29 mouse cellular contexts compared by ENCODE assay signal in the genomic region with DNA sequence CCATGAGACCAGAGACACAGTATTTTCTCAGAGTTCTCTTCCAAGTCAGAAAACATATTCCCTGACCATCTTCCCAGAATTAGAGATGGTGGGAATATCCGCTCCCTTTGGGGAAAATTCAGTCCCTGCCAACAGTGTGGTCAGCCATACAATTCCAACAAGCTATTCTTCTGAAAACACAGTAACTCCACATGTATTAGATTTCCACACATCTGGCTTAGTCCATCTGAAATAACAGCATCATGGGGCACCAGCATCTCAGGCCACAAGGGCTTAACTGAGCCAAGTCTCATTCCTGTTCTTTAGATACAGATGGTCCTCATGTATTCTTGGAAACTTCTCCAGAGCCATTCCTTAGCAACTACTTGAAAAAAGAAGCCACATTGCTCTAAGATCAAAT.
DNase-seq lines count a peak whose midpoint lies in the region; ATAC-seq lines count a peak whose summit lies in the region.
"Had no signal": no experiment of that assay in that cellular context is flagged by ENCODE, and none has a peak within 500 bp of the region (broad histone marks: within the 10 kb centered on the region; RNA-seq: fewer than 3 reads in every experiment).

No protein-coding gene starts in this region.

- H3K4me2 ChIP-seq in embryonic facial prominence, embryonic 14.5 days (ENCODE audit: low read depth, low read length) = no peak overlapping the region
- no peak overlapping the region for H3K4me2 ChIP-seq in embryonic facial prominence, embryonic 15.5 days (replicated peaks)
- H3K4me2 ChIP-seq in limb, embryonic 15.5 days = no peak overlapping the region
- H3K4me2 ChIP-seq: heart, embryonic 13.5 days; hindbrain, embryonic 14.5 days had no signal

- WGBS in embryonic facial prominence, embryonic 14.5 days = 50% methylated on average over 1 of the region's 1 CpGs
- 88% methylated on average over 1 of the region's 1 CpGs for WGBS in embryonic facial prominence, embryonic 10.5 days
- 53% methylated on average over 1 of the region's 1 CpGs for WGBS in embryonic facial prominence, embryonic 15.5 days
- 60% methylated on average over 1 of the region's 1 CpGs for WGBS in limb, embryonic 15.5 days

- no peak overlapping the region for H3K4me3 ChIP-seq in embryonic facial prominence, embryonic 14.5 days (ENCODE audit: low read depth, low read length)
- H3K4me3 ChIP-seq in embryonic facial prominence, embryonic 10.5 days = no peak overlapping the region
- no peak overlapping the region for H3K4me3 ChIP-seq in embryonic facial prominence, embryonic 15.5 days (replicated peaks)
- H3K4me3 ChIP-seq in limb, embryonic 15.5 days = no peak overlapping the region
- H3K4me3 ChIP-seq: heart, adult 2 months; heart, embryonic 10.5 days; heart, embryonic 13.5 days had no signal

- H3K9me3 ChIP-seq in embryonic facial prominence, embryonic 14.5 days (ENCODE audit: control insufficient read depth, low read length) = no peaks in the 10 kb centered on the region
- no peaks in the 10 kb centered on the region for H3K9me3 ChIP-seq in embryonic facial prominence, embryonic 10.5 days
- no peaks in the 10 kb centered on the region for H3K9me3 ChIP-seq in embryonic facial prominence, embryonic 15.5 days (replicated peaks)
- no peaks in the 10 kb centered on the region for H3K9me3 ChIP-seq in limb, embryonic 15.5 days
- H3K9me3 ChIP-seq: heart, embryonic 10.5 days had no signal

- H3K36me3 ChIP-seq in embryonic facial prominence, embryonic 14.5 days (ENCODE audit: control insufficient read depth, insufficient read depth, low read length) = no peaks in the 10 kb centered on the region
- no peaks in the 10 kb centered on the region for H3K36me3 ChIP-seq in embryonic facial prominence, embryonic 10.5 days (replicated peaks)
- H3K36me3 ChIP-seq in embryonic facial prominence, embryonic 15.5 days = no peaks in the 10 kb centered on the region
- no peaks in the 10 kb centered on the region for H3K36me3 ChIP-seq in limb, embryonic 15.5 days
- H3K36me3 ChIP-seq: heart, embryonic 10.5 days; heart, embryonic 13.5 days had no signal

- H3K9ac ChIP-seq in embryonic facial prominence, embryonic 14.5 days (ENCODE audit: low read depth, low read length) = no peak overlapping the region
- H3K9ac ChIP-seq in embryonic facial prominence, embryonic 15.5 days = no peak overlapping the region
- H3K9ac ChIP-seq in limb, embryonic 15.5 days = no peak overlapping the region
- H3K9ac ChIP-seq: forebrain, postnatal 0 days; heart, embryonic 13.5 days; hindbrain, embryonic 14.5 days had no signal

- H3K4me1 ChIP-seq in embryonic facial prominence, embryonic 14.5 days (ENCODE audit: control insufficient read depth, insufficient read depth, low read length) = no peaks in the 10 kb centered on the region
- peaks cover 29% of the 10 kb centered on the region for H3K4me1 ChIP-seq in embryonic facial prominence, embryonic 10.5 days
- H3K4me1 ChIP-seq in embryonic facial prominence, embryonic 15.5 days = peaks cover 12% of the 10 kb centered on the region; the same call in 1 of the 2 replicates
- peaks cover 4% of the 10 kb centered on the region; the same call in 1 of the 2 replicates for H3K4me1 ChIP-seq in limb, embryonic 15.5 days
- H3K4me1 ChIP-seq: heart, embryonic 10.5 days; heart, embryonic 13.5 days had no signal

- peak; percentile 78; the same call in 1 of the 2 replicates for ATAC-seq in embryonic facial prominence, embryonic 14.5 days (ENCODE audit: low read depth)
- peak; percentile 73 for ATAC-seq in embryonic facial prominence, embryonic 15.5 days (ENCODE audit: insufficient number of reproducible peaks, low FRiP score, low TSS enrichment, low read depth)
- ATAC-seq in limb, embryonic 15.5 days (ENCODE audit: insufficient number of reproducible peaks, low FRiP score, low TSS enrichment, low read depth) = peak; percentile 67
- ATAC-seq: activated CD4-positive, CD25-positive, alpha-beta regulatory T cell, adult 4 months; forebrain, embryonic 14.5 days; forebrain, postnatal 0 days; hindbrain, postnatal 0 days; inflammation-experienced regulatory T-cells, adult 6 months had no signal

- H3K27ac ChIP-seq in embryonic facial prominence, embryonic 14.5 days (replicated peaks; ENCODE audit: low read depth, low read length) = 0 out of 2 replicates have a peak overlapping the region, but pooled peaks have one; percentile 22
- no peak overlapping the region for H3K27ac ChIP-seq in embryonic facial prominence, embryonic 10.5 days (replicated peaks)
- H3K27ac ChIP-seq in embryonic facial prominence, embryonic 15.5 days (replicated peaks) = no peak overlapping the region
- H3K27ac ChIP-seq in limb, embryonic 15.5 days = no peak overlapping the region
- H3K27ac ChIP-seq: heart, adult 2 months; heart, embryonic 10.5 days; heart, embryonic 13.5 days; hindbrain, embryonic 14.5 days; hindbrain, postnatal 0 days had no signal

- peak; percentile 83 for DNase-seq in embryonic facial prominence, embryonic 14.5 days (ENCODE audit: low spot score)
- no peak for DNase-seq in embryonic facial prominence, embryonic 10.5 days (ENCODE audit: low spot score)
- peak; percentile 40 for DNase-seq in 3T3-L1 (ENCODE audit: low read depth, low spot score)
- no peak for DNase-seq in adrenal gland, postnatal 36 days
- no peak for DNase-seq in adrenal gland, postnatal 4 days (ENCODE audit: low spot score in 2 of 2)
- no peak for DNase-seq in frontal cortex, adult 2 months (ENCODE audit: extremely low spot score in 1 of 2, low spot score in 1 of 2)
- DNase-seq: adrenal gland, postnatal 10 days; B cell, adult 2 months; cerebellum, adult 11-12 months; cerebellum, adult 8-10 months; cerebellum, postnatal 10 days; cerebellum, postnatal 36 days; embryo, embryonic 11 days; forebrain, postnatal 0 days; gastrocnemius, postnatal 10 days; gastrocnemius, postnatal 36 days; heart, adult 2 months; heart, postnatal 14 days; heart, postnatal 4 days; kidney, adult 11 months had no signal

- no peaks in the 10 kb centered on the region for H3K27me3 ChIP-seq in embryonic facial prominence, embryonic 14.5 days (replicated peaks; ENCODE audit: control insufficient read depth, insufficient read depth, low read length)
- H3K27me3 ChIP-seq in embryonic facial prominence, embryonic 10.5 days (replicated peaks; ENCODE audit: low read depth, poor library complexity, severe bottlenecking) = no peaks in the 10 kb centered on the region
- H3K27me3 ChIP-seq in embryonic facial prominence, embryonic 15.5 days = no peaks in the 10 kb centered on the region
- no peaks in the 10 kb centered on the region for H3K27me3 ChIP-seq in limb, embryonic 15.5 days
- H3K27me3 ChIP-seq: heart, embryonic 13.5 days had no signal

Comparison
In these comparisons a context has a peak if more than half of its experiments do, and no peak if none do; other contexts are left out.
1. DNase-seq: peak in embryonic facial prominence, embryonic 14.5 days (single experiment) and 3T3-L1 (single experiment); none in embryonic facial prominence, embryonic 10.5 days (single experiment), adrenal gland, postnatal 36 days (0 of 2), adrenal gland, postnatal 4 days (0 of 2) and frontal cortex, adult 2 months (0 of 2).
2. Peak in every context shown above with its lines, with median percentiles within 50 percentile points of each other: ATAC-seq.